Mouse (Mus musculus): ENCODE results near the gene Trp53rka.

GRCm38 (mm10) chr2:165509686-165510085 lies 16.6 kb upstream of the Trp53rka start:
- TF ChIP-seq CTCF (IDR thresholded peaks at IDR 0.05; ENCODE audit: borderline replicate concordance, insufficient read depth, low read length) (no peak), POLR2A (IDR thresholded peaks at IDR 0.05; ENCODE audit: low read depth, low read length) (no peak)
